Mouse (Mus musculus) heart, postnatal 0 days (tissue): Measurements from ENCODE around the gene Ccdc149.

Experiments used
- CTCF ChIP-seq: IDR thresholded peaks from 2 replicates; pipeline ENCODE4 v1.5.1; 2016; ENCODE audit warnings: antibody characterized with exemption, control low read depth, low read depth
- EP300 ChIP-seq: IDR thresholded peaks from 2 replicates; pipeline ENCODE4 v1.6.1; 2016; ENCODE audit warnings: antibody characterized with exemption, low read depth

DNA sequence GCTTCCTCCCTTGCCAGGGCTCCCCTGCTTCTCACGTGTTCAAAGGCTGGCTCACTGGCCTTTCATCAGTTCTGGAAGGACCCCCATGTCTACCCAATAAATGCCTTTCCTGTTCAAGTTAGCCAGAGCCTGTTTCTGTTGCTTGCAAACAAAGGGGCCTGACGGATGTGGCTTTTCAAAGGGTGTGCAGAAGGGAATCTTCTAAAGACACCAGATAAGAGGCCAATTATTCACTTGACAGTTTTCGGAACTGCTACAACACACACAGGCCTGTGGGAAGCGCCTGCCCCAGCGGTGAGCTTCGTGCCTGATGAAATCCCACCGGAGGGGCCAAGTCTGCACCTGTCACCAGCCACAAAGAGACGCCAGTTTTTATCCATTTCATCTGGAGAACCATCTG lies 139.2 kb downstream of the Ccdc149 start:
- no peak for TF ChIP-seq CTCF
- no peak for TF ChIP-seq EP300
